Mouse (Mus musculus) Muller cell, postnatal 12 days (primary cell): ENCODE measurements around the gene Olfr286.

Source experiments
- DNase-seq: peaks from one replicate; pipeline ENCODE4 v3.0.0-alpha.2; 2015; ENCODE audit errors: inconsistent ontology term

Gene Olfr286

GRCm38 (mm10) chr15:98234350-98234749, at the start of gene Olfr286:
Gene Olfr286 (minus strand): TSS chr15:98234450.
- DNase-seq, result no peak

DNA sequence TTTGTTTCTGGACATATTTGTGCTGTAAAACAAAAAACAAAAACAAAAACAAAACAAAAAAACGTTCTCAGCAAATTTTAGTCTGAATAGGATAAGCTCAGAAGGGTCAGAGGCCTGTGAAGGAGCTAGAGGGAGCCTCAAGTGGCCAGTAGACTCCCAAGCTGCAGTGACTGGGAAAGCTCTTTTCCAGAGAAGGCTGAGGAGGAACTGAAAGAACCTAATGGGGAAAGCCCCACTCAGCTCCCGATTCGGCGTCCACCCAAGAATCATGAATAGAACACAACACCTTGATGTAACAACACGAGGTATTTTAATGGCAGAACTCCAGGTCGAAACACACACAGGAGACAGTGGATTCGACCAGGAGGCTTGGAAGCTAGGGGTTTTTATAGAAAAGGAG, 23.5 kb upstream of the Olfr286 start:
- DNase-seq, result no peak

GRCm38 (mm10) chr15:98257193-98257592, 22.9 kb upstream of the Olfr286 start, which contains the start of gene H1fnt:
Gene H1fnt (minus strand): TSS chr15:98257293.
- no peak for DNase-seq

DNA sequence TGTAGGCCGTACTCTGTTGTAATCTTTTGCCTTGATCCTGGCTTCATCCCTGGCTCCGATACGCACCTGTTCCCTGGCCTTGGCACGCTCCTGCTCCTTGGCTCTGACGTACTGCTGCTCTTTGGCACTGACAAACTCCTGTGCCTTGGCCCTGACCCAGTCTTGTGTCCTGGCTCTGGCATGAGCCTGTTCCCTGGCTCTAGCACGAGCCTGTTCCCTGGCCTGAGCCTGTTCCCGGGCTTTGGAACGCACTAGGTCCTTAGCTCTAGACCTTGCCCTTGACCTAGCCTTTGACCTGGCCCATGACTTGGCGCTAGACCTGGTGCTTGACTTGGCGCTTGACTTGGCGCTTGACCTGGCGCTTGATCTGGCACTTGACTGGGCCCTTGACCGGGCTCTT, 22.0 kb upstream of the Olfr286 start:
- DNase-seq, result no peak

DNA sequence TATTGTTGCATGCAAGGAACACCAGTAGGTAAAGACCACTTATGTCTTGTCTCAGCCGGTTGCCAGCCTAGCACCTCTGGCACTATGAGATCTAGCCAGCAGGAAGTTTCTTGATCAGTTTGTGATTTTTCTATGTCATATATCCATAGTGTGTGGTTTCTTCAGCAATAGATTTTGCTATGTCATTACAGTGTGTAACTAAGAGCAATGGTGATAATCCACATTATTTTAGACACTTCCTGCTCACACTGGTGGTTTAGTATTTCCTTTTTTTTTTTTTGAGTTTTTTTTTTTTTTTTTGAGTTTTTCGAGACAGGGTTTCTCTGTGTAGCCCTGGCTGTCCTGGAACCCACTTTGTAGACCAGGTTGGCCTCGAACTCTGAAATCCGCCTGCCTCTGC, 1.2 kb upstream of the Olfr286 start:
- no peak for DNase-seq

GRCm38 (mm10) chr15:98226096-98226495, 8.2 kb downstream of the Olfr286 start:
- DNase-seq, result no peak

DNA sequence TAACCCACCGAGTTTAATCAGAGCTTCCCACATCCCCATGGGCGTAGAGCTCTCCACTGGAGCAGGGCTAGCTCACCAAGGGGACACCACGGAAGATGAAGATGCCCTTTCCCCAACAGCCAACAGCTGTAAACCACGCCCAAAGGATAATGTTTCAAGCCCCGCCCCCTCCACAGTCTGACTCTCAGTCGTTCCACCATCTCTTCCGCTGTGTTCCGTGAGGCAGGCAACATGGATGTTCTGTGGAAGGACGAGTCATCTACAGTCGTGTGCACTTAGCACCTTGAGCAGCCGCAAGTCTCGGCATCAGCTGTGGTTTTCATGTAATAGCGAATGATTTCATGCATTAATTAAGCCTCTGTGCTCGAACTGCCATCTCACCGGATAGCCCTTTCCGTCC, 8.6 kb downstream of the Olfr286 start:
- no peak for DNase-seq

DNA sequence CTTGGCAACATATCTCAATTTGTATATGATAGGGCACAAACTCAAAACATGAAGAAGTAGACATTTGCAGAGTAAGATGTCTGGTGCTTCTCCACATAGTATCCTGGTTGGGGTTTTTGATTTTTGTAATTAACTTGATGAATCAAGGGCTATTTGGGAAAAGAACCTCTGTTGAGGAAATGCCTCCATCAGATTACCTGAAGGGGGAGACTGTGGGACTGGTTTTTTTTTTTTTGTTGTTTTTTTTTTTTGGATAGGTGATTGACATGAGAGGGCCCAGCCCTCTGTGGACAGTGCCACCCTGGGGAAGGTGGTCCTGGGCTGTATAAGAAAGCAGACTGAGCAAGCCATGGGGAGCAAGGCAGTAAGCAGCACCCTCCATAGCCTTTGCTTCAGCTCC, 11.9 kb downstream of the Olfr286 start:
- DNase-seq, result no peak

DNA sequence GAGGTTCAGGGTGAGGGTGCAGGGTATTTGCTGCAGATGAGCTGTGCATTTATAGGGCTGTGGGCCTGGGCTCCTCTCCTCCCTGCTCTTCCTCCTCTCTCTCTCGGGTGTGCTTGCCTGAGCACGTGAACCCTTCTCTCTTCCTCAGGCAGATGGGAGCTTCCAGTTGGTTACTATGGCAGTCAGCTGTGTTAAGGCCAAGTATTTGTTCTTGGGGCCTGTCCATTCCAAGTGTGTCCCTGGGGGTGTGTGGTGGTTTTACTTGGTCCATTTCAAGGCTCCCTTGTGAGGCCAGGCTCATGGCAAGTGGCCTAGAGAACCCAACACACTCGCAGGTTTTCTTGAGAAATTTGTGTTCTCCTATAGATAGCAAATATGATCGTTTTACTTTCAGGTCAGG, 13.4 kb downstream of the Olfr286 start, which contains the start of the genes Gm44579 and Olfr287:
Gene Gm44579 (minus strand): TSS at position 101 of the 400 bp plus-strand sequence.
Gene Olfr287 (minus strand): TSS at position 180 of the 400 bp plus-strand sequence.
- no peak for DNase-seq

GRCm38 (mm10) chr15:98214130-98214529, 20.1 kb downstream of the Olfr286 start:
- no peak for DNase-seq

DNA sequence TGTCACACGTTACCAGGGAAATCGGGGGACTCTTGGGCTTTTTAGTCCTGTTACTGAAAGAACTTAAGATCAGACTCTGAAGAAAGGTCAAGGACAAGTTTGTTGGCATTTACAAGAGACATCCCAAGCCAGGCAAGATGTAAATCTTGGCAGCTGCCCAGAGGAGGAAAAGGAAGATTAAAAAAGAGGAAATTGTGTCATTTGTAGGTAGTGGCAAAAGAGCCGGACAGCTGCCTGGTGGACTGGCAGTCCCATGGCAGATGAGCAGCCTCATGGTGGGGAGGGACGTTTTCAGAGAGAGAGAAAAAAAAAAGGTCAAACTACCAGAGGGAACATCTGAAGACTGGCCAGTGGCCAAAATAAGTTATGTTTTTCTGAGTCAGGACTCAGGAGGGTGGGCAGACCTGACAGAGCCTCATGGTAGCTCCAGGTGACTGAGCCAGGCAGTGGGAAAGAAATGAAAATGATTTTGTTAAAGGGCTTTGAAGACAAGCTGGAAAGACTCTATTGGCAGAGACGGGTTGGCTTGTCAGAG, 20.8 kb downstream of the Olfr286 start:
- DNase-seq, result no peak

DNA sequence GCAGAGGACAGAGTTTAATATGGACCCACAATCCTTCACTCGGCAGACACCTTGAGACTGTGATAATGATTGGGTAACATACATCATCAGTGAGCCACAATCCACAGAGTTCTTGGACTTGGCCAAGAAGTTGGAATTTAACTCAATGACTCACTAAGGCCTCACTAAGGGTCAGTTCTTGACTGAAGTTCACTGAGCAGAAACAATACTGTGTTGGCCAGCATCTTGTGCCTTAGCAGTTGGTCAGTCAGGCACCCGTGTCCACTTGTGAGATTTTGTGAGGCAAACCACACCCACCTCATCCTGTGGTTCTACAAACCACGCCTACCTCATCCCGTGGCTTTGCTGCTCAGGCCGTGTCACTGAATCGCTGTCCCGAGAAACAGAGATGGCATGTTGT, 24.6 kb downstream of the Olfr286 start:
- DNase-seq, result peak; percentile 74

GRCm38 (mm10) chr15:98195442-98195841, 38.8 kb downstream of the Olfr286 start, which contains the start of gene Olfr288:
Gene Olfr288 (minus strand): TSS chr15:98195542.
- no peak for DNase-seq

- no peak for DNase-seq
Measured at GRCm38 (mm10) chr15:98184456-98184855, 49.8 kb downstream of the Olfr286 start.

DNA sequence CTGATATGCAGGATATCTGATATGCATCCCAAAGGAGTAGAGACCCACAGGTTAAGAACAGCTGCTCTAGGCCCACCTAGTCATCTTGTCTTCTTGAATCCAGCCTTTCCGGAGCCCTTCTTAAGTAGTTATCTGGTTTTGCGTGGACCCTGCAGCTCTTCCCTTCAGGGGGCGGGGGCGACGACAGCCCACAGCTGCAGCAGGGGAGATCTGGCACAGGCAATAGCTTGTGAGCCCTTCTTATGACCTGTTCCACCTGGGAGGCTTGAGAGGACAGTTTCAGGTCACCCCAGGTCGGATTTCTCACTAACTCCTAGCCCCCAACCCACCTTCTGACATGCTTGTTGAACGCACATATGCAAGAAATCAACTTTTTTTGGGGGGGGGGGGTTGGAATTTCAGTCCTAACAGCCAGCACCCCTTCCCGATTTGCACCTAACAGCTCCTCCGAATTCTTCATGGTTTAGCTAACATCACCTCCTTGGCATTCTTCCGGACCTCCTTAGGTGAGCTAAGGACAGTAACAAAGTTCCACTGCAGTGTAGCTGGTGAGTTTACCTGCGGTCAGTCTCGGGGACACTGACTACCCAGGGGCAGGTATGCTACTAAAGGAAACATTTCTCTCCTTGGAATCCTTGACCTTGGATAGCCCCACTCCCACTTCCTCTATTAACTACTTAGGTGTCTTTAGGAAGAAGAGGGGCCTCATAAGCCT, 52.2 kb downstream of the Olfr286 start:
- DNase-seq, result no peak

GRCm38 (mm10) chr15:98181132-98181711, 53.0 kb downstream of the Olfr286 start:
- peak; percentile 94 for DNase-seq

GRCm38 (mm10) chr15:98180567-98181131, 53.6 kb downstream of the Olfr286 start:
- DNase-seq, result no peak

- no peak for DNase-seq
Measured at GRCm38 (mm10) chr15:98177320-98177719, 56.9 kb downstream of the Olfr286 start.
